8 mouse cellular contexts compared by ENCODE assay signal in the genomic region with DNA sequence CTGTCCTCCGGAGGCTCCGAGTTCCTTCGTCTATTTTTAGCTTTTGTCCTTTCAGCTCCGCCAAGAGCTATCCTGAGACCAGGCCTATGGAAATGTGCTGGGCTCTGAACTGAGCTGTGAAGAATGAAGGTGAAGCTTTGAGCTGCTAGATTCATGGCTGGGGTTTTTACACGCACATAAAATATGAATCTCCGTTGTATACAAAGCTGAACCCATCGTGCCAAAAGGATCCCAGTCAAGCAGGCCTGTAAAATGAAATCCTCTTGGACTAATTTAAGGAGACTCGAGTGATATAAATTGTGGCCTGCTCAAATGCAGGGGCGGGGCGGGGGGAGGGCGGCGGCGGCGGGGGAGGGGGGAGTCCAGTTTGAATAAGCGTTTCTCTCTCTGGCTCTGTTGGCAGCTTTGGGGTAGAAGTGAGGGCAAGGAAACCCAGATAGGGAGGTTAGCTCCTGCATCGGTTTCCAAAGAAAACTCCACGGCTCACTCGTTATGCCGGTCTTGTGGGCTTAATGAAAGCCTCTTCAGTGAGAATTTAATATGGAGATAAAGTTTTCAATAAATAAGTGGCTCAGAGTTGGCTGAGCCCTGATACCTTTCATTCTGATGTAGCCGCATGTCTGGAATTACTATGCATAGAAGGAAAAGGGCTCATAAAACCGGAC.
DNase-seq lines count a peak whose midpoint lies in the region; ATAC-seq and TF ChIP-seq lines count a peak whose summit lies in the region.

No protein-coding gene starts in this region.

- DNase-seq in ovary, postnatal 10 days (ENCODE audit: low spot score): peak; percentile 2
- DNase-seq in ovary, adult 18-20 months (ENCODE audit: low spot score): no peak
- peak; percentile 68 for DNase-seq in limb, embryonic 14.5 days (ENCODE audit: low spot score)
- DNase-seq in right cerebral cortex, adult 2 months (ENCODE audit: low spot score in 2 of 2): peak; percentile 16 to 23
- no peak for DNase-seq in layer of hippocampus, adult 8-10 months (ENCODE audit: low spot score in 2 of 2)

- H3K4me1 ChIP-seq in forebrain, embryonic 15.5 days: peaks cover 18% of the 10 kb centered on the region
- peaks cover 7% of the 10 kb centered on the region for H3K4me1 ChIP-seq in hindbrain, embryonic 16.5 days (ENCODE audit: control insufficient read depth, insufficient read depth, low read depth, low read length)
- peaks cover 14% of the 10 kb centered on the region; the same call in 1 of the 2 replicates for H3K4me1 ChIP-seq in limb, embryonic 14.5 days (ENCODE audit: control insufficient read depth, insufficient read depth, low read length)

- no peak overlapping the region; the same call in 1 of the 2 replicates for H3K27ac ChIP-seq in forebrain, embryonic 15.5 days (replicated peaks)
- no peak overlapping the region for H3K27ac ChIP-seq in hindbrain, embryonic 16.5 days (ENCODE audit: low read depth, low read length)
- peak overlapping the region; percentile 6; the same call in 1 of the 2 replicates for H3K27ac ChIP-seq in limb, embryonic 14.5 days (replicated peaks; ENCODE audit: low read depth, low read length)

- ATAC-seq in forebrain, embryonic 15.5 days (replicated peaks): peak; percentile 51; the same call in 1 of the 2 replicates
- ATAC-seq in hindbrain, embryonic 16.5 days: no peak
- ATAC-seq in limb, embryonic 14.5 days (ENCODE audit: low FRiP score, low read depth): peak; percentile 78
- no peak for ATAC-seq in inflammation-experienced regulatory T-cells, adult 6 months

- no peak for TF ChIP-seq POLR2A in limb, embryonic 14.5 days (IDR thresholded peaks at IDR 0.05; ENCODE audit: borderline replicate concordance, extremely low read depth, insufficient read depth, insufficient read length)

- H3K27me3 ChIP-seq in forebrain, embryonic 15.5 days: no peaks in the 10 kb centered on the region
- H3K27me3 ChIP-seq in hindbrain, embryonic 16.5 days (replicated peaks; ENCODE audit: control insufficient read depth, insufficient read depth, low read length): no peaks in the 10 kb centered on the region
- no peaks in the 10 kb centered on the region for H3K27me3 ChIP-seq in limb, embryonic 14.5 days (ENCODE audit: control insufficient read depth, insufficient read depth, low read length)

- no peak overlapping the region for H3K9ac ChIP-seq in forebrain, embryonic 15.5 days (replicated peaks)
- no peak overlapping the region for H3K9ac ChIP-seq in hindbrain, embryonic 16.5 days (ENCODE audit: low read depth, low read length)
- 0 out of 2 replicates have a peak overlapping the region, but pooled peaks have one; percentile 17 for H3K9ac ChIP-seq in limb, embryonic 14.5 days (ENCODE audit: low read depth, low read length, severe bottlenecking)

- WGBS in forebrain, embryonic 15.5 days: 12% methylated on average over 21 of the region's 21 CpGs
- WGBS in hindbrain, embryonic 16.5 days: 18% methylated on average over 20 of the region's 21 CpGs
- 8% methylated on average over 20 of the region's 21 CpGs for WGBS in limb, embryonic 14.5 days

- no peak overlapping the region for H3K4me3 ChIP-seq in forebrain, embryonic 15.5 days
- H3K4me3 ChIP-seq in hindbrain, embryonic 16.5 days (ENCODE audit: low read length): no peak overlapping the region
- no peak overlapping the region for H3K4me3 ChIP-seq in limb, embryonic 14.5 days (replicated peaks; ENCODE audit: low read length)

- H3K9me3 ChIP-seq in forebrain, embryonic 15.5 days: no peaks in the 10 kb centered on the region
- H3K9me3 ChIP-seq in hindbrain, embryonic 16.5 days (ENCODE audit: control insufficient read depth, low read length): no peaks in the 10 kb centered on the region
- no peaks in the 10 kb centered on the region for H3K9me3 ChIP-seq in limb, embryonic 14.5 days (ENCODE audit: control insufficient read depth, low read length)

- no peaks in the 10 kb centered on the region for H3K36me3 ChIP-seq in forebrain, embryonic 15.5 days
- no peaks in the 10 kb centered on the region for H3K36me3 ChIP-seq in hindbrain, embryonic 16.5 days (ENCODE audit: control insufficient read depth, insufficient read depth, low read length)
- no peaks in the 10 kb centered on the region for H3K36me3 ChIP-seq in limb, embryonic 14.5 days (ENCODE audit: control insufficient read depth, insufficient read depth, low read length)

- H3K4me2 ChIP-seq in forebrain, embryonic 15.5 days (replicated peaks): peak overlapping the region; percentile 18
- peak overlapping the region; percentile 38 for H3K4me2 ChIP-seq in hindbrain, embryonic 16.5 days (ENCODE audit: low read length)
- peak overlapping the region; percentile 39 for H3K4me2 ChIP-seq in limb, embryonic 14.5 days (replicated peaks; ENCODE audit: low read depth, low read length, severe bottlenecking)

Comparison
In these comparisons a context has a peak if more than half of its experiments do, and no peak if none do; other contexts are left out.
1. DNase-seq: peak in ovary, postnatal 10 days (single experiment), limb, embryonic 14.5 days (single experiment) and right cerebral cortex, adult 2 months (2 of 2); none in ovary, adult 18-20 months (single experiment) and layer of hippocampus, adult 8-10 months (0 of 2).
2. ATAC-seq: peak in forebrain, embryonic 15.5 days (single experiment) and limb, embryonic 14.5 days (single experiment); none in hindbrain, embryonic 16.5 days (single experiment) and inflammation-experienced regulatory T-cells, adult 6 months (single experiment).
3. Peak in every context shown above with its lines, with median percentiles within 50 percentile points of each other: H3K4me2 ChIP-seq.